Mouse (Mus musculus): Measurements from ENCODE around the gene Kcnma1.
A peak's percentile ranks its signal among the peaks of the same experiment; 100 is the strongest.

The Kcnma1 gene

DNA sequence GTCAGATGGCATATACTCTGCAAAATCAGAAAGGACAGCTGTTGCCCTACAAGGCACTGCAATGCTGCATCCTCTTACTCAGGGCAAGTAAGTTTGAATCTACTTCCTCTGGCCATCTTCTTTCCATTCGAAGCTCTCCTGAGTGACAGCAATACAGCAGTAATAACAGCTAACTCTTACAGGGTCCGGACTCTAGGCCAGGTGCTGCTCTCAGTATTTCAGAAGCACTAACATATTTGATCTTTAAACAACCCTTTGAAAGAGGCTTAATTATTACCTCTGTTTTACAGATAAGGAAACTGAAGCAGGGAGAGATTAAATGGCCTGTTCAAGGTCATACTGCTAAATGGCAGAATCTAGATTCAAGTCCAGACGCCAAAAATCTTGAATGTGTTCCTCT is 576.8 kb downstream of the Kcnma1 start:
- no peak for DNase-seq (ENCODE audit: low read depth)

GRCm38 (mm10) chr14:23435861-23436260 is 578.4 kb downstream of the Kcnma1 start:
- no peak for DNase-seq (ENCODE audit: low read depth)

DNA sequence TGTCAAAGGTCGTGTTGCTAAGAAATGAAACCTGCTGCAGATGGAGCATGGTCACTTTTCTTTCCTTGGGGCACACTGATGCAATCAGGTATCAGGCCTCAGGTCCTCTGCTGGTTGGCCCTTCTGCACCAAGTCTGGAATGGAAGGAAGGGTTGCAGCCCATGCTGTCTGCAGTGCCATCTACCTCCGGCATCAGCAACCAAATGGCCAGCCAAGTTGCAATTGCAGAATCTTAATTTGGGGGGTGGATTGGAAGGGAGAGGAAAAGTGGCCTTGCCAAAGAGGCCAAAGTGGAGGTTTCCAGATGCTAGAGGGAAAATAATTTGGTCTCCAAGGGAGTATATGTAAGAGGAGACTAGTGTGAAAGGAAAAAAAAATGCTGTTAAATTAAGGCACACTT is 584.3 kb downstream of the Kcnma1 start:
- no peak for DNase-seq (ENCODE audit: low read depth)

- no peak for DNase-seq (ENCODE audit: low read depth)
These were observed 585.2 kb downstream of the Kcnma1 start for GRCm38 (mm10) chr14:23429043-23429442.

DNA sequence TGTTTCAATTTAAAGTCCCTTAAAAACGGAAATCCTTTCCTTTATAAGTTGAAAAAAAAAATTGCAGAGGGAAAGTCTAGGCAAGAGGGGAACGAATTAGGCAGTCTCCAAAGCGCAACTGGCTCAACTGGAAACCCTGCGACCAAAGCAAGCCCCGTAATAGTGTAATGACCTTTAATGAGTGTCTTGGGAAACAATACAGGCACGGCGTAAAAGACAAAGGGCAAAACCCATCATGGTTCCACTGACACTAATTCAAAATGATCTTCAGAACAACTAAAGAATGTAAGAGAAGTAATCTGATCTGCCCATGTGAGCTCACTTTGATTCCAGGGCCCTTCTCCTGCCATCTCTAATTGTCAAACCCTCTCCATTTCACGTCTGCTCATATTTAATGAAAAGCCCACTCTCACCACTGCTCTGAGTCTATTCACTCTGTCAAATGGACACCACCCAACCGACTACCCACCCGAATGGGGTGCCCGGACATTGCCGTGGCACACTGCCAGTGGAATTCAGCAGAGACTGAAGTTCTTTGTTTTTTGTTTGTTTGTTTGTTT is 591.7 kb downstream of the Kcnma1 start:
- no peak for DNase-seq (ENCODE audit: low read depth)

- DNase-seq (ENCODE audit: low read depth) = no peak
These were observed 595.3 kb downstream of the Kcnma1 start for GRCm38 (mm10) chr14:23418955-23419354.

- DNase-seq (ENCODE audit: low read depth) = no peak
These were observed 607.2 kb downstream of the Kcnma1 start for GRCm38 (mm10) chr14:23407051-23407450.

DNA sequence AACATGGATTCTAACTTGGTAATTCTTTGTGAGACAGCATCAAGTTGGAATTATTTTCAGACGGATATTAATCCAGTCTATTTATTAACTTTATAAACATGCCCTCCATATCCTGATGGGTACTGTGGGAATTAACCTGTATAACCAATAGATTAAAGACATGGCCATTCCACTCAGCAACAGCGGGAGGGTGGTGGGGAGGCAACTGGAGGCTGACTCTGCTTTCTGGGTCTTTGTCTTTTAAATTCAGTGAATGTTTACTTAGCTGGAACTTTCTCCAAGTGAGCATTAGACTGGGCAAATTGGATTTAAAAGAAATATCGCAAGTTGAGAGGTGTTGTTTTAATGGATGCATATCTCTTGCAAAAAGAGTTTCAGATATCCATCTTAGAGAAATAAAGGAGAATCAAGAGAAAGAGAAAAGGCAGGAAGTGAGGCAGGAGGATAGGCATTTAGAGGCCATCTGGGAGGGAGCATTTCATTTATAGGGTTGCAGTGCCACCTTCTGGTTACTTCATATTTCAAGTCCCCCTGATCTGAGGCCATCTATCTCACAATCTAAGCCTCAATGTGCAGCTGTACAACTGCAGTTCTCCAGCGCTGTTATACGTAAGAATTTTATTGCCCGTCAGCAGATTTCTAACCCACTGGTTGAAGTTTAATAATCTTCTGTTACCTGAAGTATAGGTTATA is 613.4 kb downstream of the Kcnma1 start:
- peak; percentile 4 for DNase-seq (ENCODE audit: low read depth)

- no peak for DNase-seq (ENCODE audit: low read depth)
These were observed 616.6 kb downstream of the Kcnma1 start for GRCm38 (mm10) chr14:23397642-23398041.

DNA sequence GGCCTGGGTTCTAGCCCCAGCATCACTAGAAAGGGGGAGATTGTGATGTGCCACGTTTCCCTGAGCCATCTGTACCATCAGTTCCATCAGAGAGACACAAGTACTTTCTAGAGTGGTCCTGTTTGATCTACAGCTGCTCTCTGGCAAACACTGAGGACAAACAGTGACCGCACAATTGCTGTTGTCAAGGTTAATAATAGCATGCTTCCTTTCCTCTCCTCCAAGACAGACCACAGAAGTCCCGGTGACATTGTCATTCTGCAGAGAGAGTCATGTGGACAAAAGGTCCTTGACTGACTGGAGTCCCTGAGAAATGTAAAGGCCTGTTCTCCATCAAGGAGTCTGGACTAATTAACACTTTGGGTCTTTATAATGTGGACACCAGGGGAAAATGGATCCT is 622.7 kb downstream of the Kcnma1 start:
- DNase-seq (ENCODE audit: low read depth) = no peak

DNA sequence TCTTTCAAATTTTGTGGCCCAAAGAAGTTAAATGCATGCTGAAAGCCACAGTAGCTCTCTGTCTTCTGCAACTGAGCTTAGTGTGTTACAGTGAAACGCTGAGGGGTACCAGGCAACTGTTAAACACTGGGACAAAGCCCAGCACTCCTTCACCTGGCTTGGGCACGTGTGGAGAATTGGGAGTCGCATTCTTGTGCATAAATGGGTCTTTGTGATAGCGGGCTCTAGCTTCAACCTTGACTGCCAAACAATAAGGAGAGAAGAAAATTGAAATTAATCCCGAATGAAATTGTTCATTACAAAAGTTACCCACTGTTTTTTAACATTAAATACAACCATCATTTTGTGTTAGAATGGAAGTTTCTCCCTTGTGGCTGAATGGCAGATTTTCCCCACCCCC is 623.5 kb downstream of the Kcnma1 start:
- DNase-seq (ENCODE audit: low read depth) = no peak

GRCm38 (mm10) chr14:23390161-23390560 is 624.1 kb downstream of the Kcnma1 start:
- no peak for DNase-seq (ENCODE audit: low read depth)

GRCm38 (mm10) chr14:23386786-23387185 is 627.5 kb downstream of the Kcnma1 start:
- DNase-seq (ENCODE audit: low read depth) = no peak

DNA sequence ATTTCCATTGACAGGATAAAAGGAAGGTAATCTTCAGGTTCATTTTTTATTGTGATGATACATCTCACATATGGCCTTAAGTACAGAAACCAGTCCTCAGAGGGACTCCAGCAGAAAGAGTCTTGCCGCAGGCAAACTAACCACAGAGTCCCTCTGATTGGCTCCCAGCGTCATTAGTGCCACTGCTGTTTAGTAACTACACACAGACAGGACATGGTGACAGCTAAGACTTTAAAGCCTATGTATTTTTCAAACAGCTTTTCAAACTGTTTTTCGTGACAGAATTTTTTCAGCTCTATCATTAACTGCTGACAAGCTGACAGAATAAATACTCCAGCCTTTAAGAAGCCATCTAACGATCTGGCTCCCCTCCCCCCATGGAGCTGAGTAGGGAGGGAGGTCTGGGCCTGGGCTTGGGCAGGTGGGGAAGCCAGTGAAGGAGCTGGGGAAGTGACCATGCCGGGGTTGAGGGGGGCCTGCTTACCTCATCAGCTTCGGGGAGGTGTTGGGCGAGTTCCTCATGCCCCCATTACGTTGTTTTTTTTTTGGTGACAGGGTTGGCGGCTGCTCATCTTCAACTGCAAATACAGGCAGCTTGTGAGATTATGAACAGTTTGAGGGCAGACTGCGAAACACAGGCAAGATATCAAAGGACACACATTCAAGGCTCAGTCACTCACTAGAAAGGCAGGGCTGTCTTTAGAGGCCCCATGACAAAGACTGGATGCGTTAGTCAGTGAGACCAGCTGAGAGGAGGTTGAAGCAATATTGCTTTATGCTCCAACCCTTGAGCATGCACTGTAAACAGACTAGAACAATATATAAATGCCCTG is 628.3 kb downstream of the Kcnma1 start:
- DNase-seq (ENCODE audit: low read depth) = no peak

GRCm38 (mm10) chr14:23378351-23379087 is 635.8 kb downstream of the Kcnma1 start:
- no peak for DNase-seq (ENCODE audit: low read depth)

DNA sequence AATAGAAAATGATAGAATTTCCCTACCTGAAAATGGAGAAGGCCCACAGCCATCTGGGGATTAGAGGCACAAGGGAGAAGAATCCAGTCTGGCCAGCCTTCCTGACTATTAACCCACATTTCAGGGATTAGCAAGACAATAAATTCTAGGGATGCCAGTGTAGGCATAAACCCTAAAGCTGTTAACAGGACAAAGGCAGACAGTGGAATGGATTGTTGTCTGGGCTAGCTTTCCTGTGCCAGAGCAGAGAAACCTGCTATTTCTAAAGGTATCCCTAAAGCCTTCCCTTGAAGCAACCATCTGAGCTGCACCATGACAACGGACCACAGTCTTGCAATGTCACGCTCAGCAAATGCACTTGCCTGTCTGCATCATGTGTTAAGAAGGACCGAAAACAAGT is 642.3 kb downstream of the Kcnma1 start:
- no peak for DNase-seq (ENCODE audit: low read depth)

DNA sequence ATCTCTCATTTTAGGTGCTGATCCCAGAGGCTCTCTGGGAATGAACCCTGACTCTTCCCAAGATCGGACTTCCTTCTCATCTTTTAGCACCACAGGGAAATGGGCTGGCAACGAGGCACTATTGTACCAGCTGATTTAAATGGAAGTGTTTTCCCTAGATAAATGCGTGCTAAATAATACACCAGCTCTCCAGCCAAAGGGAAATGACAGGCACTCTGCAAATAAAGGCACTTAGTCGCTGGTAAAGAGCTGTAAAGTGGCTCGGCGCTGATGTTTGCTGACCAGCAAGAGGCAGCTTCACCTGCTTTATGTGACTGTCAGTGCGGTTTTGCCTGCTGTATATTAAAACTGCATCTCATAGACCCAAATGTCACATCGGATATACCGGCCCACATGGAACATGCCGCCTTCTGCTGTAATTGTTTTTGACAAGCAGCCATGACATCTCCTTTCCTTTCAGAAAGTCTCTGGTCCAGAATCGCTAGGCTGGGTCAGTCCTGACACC is 653.7 kb downstream of the Kcnma1 start:
- no peak for DNase-seq (ENCODE audit: low read depth)

- DNase-seq (ENCODE audit: low read depth) = no peak
These were observed 655.5 kb downstream of the Kcnma1 start for GRCm38 (mm10) chr14:23358776-23359175.

DNA sequence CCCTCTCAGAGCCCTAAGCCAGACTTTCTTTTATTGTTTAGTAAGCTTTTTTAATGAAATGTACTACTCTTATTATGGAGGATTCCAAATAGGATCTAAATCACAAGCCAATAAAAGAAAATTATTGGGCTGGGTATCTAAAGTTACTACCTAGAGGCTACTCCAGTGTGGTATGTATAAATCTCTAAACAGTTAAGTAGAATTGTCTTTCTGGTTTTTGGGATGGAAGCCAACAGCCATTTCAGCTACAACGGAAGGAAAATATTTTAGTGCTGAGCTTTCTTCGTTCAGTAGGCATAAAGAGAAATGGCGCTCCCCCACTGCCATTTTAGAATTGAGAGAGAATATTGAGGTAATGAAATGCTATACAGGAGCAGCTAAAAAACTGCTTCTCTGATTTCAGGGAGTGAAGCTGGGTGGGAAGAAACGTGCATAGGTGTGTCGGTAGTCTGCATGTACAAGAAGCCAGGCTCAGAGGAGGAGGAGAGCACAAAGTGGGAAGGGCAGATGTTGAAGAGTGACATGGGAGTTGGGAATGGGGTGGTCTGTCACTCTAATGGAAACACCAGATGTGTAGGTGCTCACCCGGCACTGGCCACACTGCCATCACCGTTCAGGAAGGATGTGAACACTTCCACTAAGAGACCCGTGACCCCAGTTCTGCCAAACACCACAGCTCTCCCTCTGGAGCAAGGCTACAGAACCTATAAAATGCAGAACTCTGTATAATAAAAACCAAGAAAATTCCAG is 656.6 kb downstream of the Kcnma1 start:
- DNase-seq (ENCODE audit: low read depth) = no peak

- no peak for DNase-seq (ENCODE audit: low read depth)
These were observed 687.5 kb downstream of the Kcnma1 start for GRCm38 (mm10) chr14:23326786-23327185.

- DNase-seq (ENCODE audit: low read depth) = no peak
These were observed 709.0 kb downstream of the Kcnma1 start for GRCm38 (mm10) chr14:23305288-23305687.

DNA sequence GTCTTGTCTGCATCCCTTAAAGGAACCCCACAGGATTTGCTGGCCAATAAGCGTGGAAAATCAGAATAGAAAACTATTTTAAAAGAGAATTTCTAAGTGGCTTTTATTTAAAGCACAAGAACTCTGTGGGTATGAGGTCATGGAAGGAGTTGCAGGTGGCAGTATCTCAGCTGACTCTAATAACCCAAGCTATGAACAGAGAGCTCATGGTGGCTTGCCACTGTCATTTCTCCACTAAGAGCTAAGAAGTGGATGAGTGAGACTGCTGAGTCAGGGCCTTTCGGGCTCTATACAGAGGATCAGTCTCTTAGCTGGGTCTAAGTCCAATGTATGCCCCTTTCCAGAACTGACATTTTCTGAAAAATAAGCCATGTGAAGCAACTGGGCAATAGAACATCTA is 713.8 kb downstream of the Kcnma1 start:
- DNase-seq (ENCODE audit: low read depth) = no peak

Data from c-Kit-positive CD71-positive TER-119-negative erythroid progenitor cells, embryonic 14.5 days (primary cell).